Mouse (Mus musculus) thymus, adult 2 months (tissue): ENCODE results near the gene Mmrn1. TPM values are rescaled to one million over a fixed set of nuclear protein-coding genes. Genes with fewer than 3 reads are reported as not detected.

Source experiments
- DNase-seq: peaks from one replicate; pipeline ENCODE4 v3.0.0; 2021
- H3K27ac ChIP-seq: fragments of 200-500 bp; 2 replicates; pipeline ENCODE4 v1.5.1; 2012; ENCODE audit warnings: low read length, control low read depth; ENCODE audit not compliant: control insufficient read depth, insufficient read depth
- H3K27me3 ChIP-seq: fragments of 200-500 bp; 2 replicates; pipeline ENCODE4 v1.6.1; 2012; ENCODE audit warnings: mild to moderate bottlenecking, low read length, moderate library complexity, mixed read lengths; ENCODE audit not compliant: control insufficient read depth, insufficient read depth
- H3K36me3 ChIP-seq: fragments of 200-500 bp; 2 replicates; pipeline ENCODE4 v1.6.1; 2012; ENCODE audit warnings: mild to moderate bottlenecking, low read length, moderate library complexity; ENCODE audit not compliant: control insufficient read depth, insufficient read depth
- H3K4me1 ChIP-seq: fragments of 200-500 bp; replicated peaks from 2 replicates; pipeline ENCODE4 v1.6.1; 2012; ENCODE audit warnings: low read length; ENCODE audit not compliant: control insufficient read depth, insufficient read depth
- H3K4me3 ChIP-seq: fragments of 200-500 bp; 2 replicates; pipeline ENCODE4 v1.5.1; 2012; ENCODE audit warnings: mild to moderate bottlenecking, low read length, control low read depth, moderate library complexity; ENCODE audit not compliant: control insufficient read depth, insufficient read depth
- CTCF ChIP-seq: fragments of 200-500 bp; IDR thresholded peaks from 2 replicates; pipeline ENCODE4 v1.5.1; 2012; ENCODE audit warnings: mild to moderate bottlenecking, control low read depth, low read length, moderate library complexity, borderline replicate concordance; ENCODE audit not compliant: control insufficient read depth, poor library complexity, insufficient read depth; ENCODE audit errors: extremely low read depth
- POLR2A ChIP-seq: fragments of 200-500 bp; IDR thresholded peaks from 2 replicates; pipeline ENCODE4 v1.6.1; 2012; ENCODE audit warnings: mild to moderate bottlenecking, low read length, control low read depth, moderate library complexity; ENCODE audit not compliant: control insufficient read depth, poor library complexity, insufficient read depth; ENCODE audit errors: extremely low read depth
- WGBS: fragments of 180-500 bp; shearing (Covaris S2); methylation state at CpG from one replicate; pipeline ENCODE4 v1.1.7; 2018; 5-methylcytosine and 5-hydroxymethylcytosine counted together
- polyA plus RNA-seq: library from polyadenylated mRNA; depleted of rRNA; stranded (reverse); fragments of >200 nt; gene quantifications from 2 replicates; pipeline ENCODE4 v1.2.3, GENCODE M21; 2012

Mmrn1 gene
- polyA plus RNA-seq, 1 experiment, result 0.13 TPM

- H3K27me3 ChIP-seq, result no peaks in the 10 kb centered on the region
- no peaks in the 10 kb centered on the region for H3K36me3 ChIP-seq
- DNase-seq, result no peak
- WGBS, result 8% methylated on average over 7 of the region's 7 CpGs
- no peaks in the 10 kb centered on the region for H3K4me1 ChIP-seq
- no peak for TF ChIP-seq CTCF
- TF ChIP-seq POLR2A, result no peak
- H3K27ac ChIP-seq, result no peak overlapping the region
- no peak overlapping the region for H3K4me3 ChIP-seq
Measured at GRCm38 (mm10) chr6:60944178-60944577, 19.4 kb downstream of the Mmrn1 start.

GRCm38 (mm10) chr6:60944621-60945020 is 19.8 kb downstream of the Mmrn1 start:
- Histone ChIP-seq H3K4me3 (no peak overlapping the region), H3K27ac (no peak overlapping the region), H3K27me3 (no peaks in the 10 kb centered on the region), H3K4me1 (no peaks in the 10 kb centered on the region), H3K36me3 (no peaks in the 10 kb centered on the region)
- TF ChIP-seq CTCF (no peak), POLR2A (no peak)
- 14% methylated on average over 9 of the region's 9 CpGs for WGBS
- no peak for DNase-seq

GRCm38 (mm10) chr6:60950415-60950814 is 25.6 kb downstream of the Mmrn1 start:
- 75% methylated on average over 3 of the region's 3 CpGs for WGBS

GRCm38 (mm10) chr6:60961285-60961684 is 36.5 kb downstream of the Mmrn1 start:
- Histone ChIP-seq H3K27me3 (no peaks in the 10 kb centered on the region), H3K27ac (no peak overlapping the region), H3K36me3 (no peaks in the 10 kb centered on the region), H3K4me3 (no peak overlapping the region), H3K4me1 (no peaks in the 10 kb centered on the region)
- DNase-seq, result no peak
- TF ChIP-seq POLR2A, result no peak
- TF ChIP-seq CTCF, result no peak
- 99% methylated on average over 2 of the region's 2 CpGs for WGBS

More at GRCm38 (mm10) chr6:60950415-60950814, 25.6 kb downstream of the Mmrn1 start:
- no peaks in the 10 kb centered on the region for H3K4me1 ChIP-seq
- H3K4me3 ChIP-seq, result no peak overlapping the region
- H3K27ac ChIP-seq, result no peak overlapping the region
- H3K36me3 ChIP-seq, result no peaks in the 10 kb centered on the region
- H3K27me3 ChIP-seq, result no peaks in the 10 kb centered on the region
- TF ChIP-seq CTCF (no peak), POLR2A (no peak)
- peak; percentile 19 for DNase-seq

- Histone ChIP-seq H3K27ac (no peak overlapping the region), H3K27me3 (no peaks in the 10 kb centered on the region), H3K4me1 (no peaks in the 10 kb centered on the region), H3K4me3 (no peak overlapping the region), H3K36me3 (no peaks in the 10 kb centered on the region)
- 95% methylated on average over 2 of the region's 2 CpGs for WGBS
- DNase-seq, result no peak
- TF ChIP-seq POLR2A (no peak), CTCF (no peak)
Measured at GRCm38 (mm10) chr6:60961838-60962237, 37.1 kb downstream of the Mmrn1 start.

- DNase-seq, result no peak
- WGBS, result 94% methylated on average over 2 of the region's 2 CpGs
- no peaks in the 10 kb centered on the region for H3K27me3 ChIP-seq
- no peak overlapping the region for H3K4me3 ChIP-seq
- TF ChIP-seq POLR2A, result no peak
- no peaks in the 10 kb centered on the region for H3K36me3 ChIP-seq
- no peaks in the 10 kb centered on the region for H3K4me1 ChIP-seq
- no peak overlapping the region for H3K27ac ChIP-seq
Measured at GRCm38 (mm10) chr6:60962668-60963067, 37.9 kb downstream of the Mmrn1 start.

GRCm38 (mm10) chr6:60963726-60964125 is 39.0 kb downstream of the Mmrn1 start:
- no peak overlapping the region for H3K27ac ChIP-seq
- H3K27me3 ChIP-seq, result no peaks in the 10 kb centered on the region
- H3K4me1 ChIP-seq, result no peaks in the 10 kb centered on the region
- H3K36me3 ChIP-seq, result no peaks in the 10 kb centered on the region
- H3K4me3 ChIP-seq, result no peak overlapping the region
- no peak for DNase-seq
- TF ChIP-seq POLR2A (no peak), CTCF (no peak)
- WGBS, result 91% methylated on average over 1 of the region's 1 CpGs
